Mouse (Mus musculus): ENCODE measurements around the gene Stk16. TPM values are rescaled to one million over a fixed set of nuclear protein-coding genes. Genes with fewer than 3 reads are reported as not detected.

Stk16 gene
- polyA plus RNA-seq, 1 experiment from 2014 or later, result 154 TPM

GRCm38 (mm10) chr1:75208967-75209678 lies 1.5 kb upstream of the Stk16 start:
- Histone ChIP-seq H3K4me1 (ENCODE audit: control insufficient read depth, insufficient read depth, low read length) (peaks cover 41% of the 10 kb centered on the region), H3K27ac (ENCODE audit: low read length) (no peak overlapping the region), H3K9me3 (replicated peaks; ENCODE audit: control insufficient read depth, low read length, poor library complexity, severe bottlenecking) (no peaks in the 10 kb centered on the region), H3K36me3 (ENCODE audit: control insufficient read depth, insufficient read depth, low read length) (peaks cover 4% of the 10 kb centered on the region), H3K27me3 (ENCODE audit: control insufficient read depth, insufficient read depth, low read depth, low read length) (no peaks in the 10 kb centered on the region), H3K9ac (ENCODE audit: low read depth, low read length) (peak overlapping the region; percentile 58), H3K4me2 (ENCODE audit: low read length) (peak overlapping the region; percentile 50), H3K4me3 (ENCODE audit: low read depth, low read length) (peak overlapping the region; percentile 24)
- no peak for ATAC-seq
- 13% methylated on average over 34 of the region's 34 CpGs for WGBS

DNA sequence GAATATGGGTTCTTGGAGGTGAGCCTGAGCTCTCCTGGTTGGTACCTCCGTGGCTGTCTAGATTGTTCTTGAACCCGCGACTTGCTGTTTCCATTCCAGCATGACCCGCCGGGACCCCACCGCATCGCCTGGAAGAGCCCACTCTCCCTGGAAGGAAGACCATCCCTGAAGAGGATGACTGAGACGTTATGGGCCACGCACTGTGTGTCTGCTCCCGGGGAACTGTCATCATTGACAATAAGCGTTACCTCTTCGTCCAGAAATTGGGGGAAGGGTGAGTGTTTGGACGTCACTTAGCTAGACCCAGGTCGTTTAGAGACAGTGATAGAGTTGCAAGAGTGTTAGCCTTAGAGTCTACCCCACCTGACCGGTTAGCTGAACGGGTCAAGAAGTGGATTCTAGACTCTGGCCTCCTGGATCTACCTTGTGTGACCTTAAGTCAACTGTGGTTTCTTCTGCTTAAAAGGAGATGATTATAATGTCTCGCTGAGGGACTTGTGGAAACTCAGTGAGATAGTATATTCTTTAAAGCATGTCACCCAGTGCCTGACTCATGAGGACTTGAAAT lies 587 bp downstream of the Stk16 start:
- Histone ChIP-seq H3K9ac (ENCODE audit: low read depth, low read length) (peak overlapping the region; percentile 85), H3K4me3 (ENCODE audit: low read depth, low read length) (peak overlapping the region; percentile 69), H3K36me3 (ENCODE audit: control insufficient read depth, insufficient read depth, low read length) (peaks cover 9% of the 10 kb centered on the region), H3K9me3 (replicated peaks; ENCODE audit: control insufficient read depth, low read length, poor library complexity, severe bottlenecking) (no peaks in the 10 kb centered on the region), H3K4me2 (ENCODE audit: low read length) (peak overlapping the region; percentile 98), H3K4me1 (ENCODE audit: control insufficient read depth, insufficient read depth, low read length) (peaks cover 41% of the 10 kb centered on the region), H3K27me3 (ENCODE audit: control insufficient read depth, insufficient read depth, low read depth, low read length) (no peaks in the 10 kb centered on the region), H3K27ac (ENCODE audit: low read length) (no peak overlapping the region)
- 12% methylated on average over 17 of the region's 17 CpGs for WGBS
- ATAC-seq, result peak; percentile 36; the same call in 1 of the 2 replicates

DNA sequence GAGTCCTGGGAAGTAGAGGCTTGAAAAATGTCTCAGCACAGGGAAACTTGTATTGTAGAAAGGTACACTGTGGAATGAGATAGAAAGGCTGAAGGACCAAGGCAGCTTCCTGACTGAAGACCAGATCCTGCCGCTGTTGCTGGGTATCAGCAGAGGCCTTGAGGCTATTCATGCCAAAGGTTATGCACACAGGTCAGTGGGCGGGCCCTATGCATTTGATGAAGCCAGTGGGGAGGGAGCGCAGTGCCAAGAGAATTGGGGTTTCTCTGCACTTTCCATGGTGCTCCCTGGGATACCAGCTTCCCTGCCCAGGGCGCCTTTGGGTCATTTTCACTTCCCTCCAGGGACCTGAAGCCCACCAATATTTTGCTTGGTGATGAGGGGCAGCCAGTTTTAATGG lies 1.9 kb downstream of the Stk16 start:
- H3K27me3 ChIP-seq (ENCODE audit: control insufficient read depth, insufficient read depth, low read depth, low read length), result 0 out of 2 replicates have a peak, but pooled peaks cover 6% of the 10 kb centered on the region
- H3K4me3 ChIP-seq (ENCODE audit: low read depth, low read length), result no peak overlapping the region
- WGBS, result 86% methylated on average over 4 of the region's 4 CpGs
- H3K4me1 ChIP-seq (ENCODE audit: control insufficient read depth, insufficient read depth, low read length), result peaks cover 41% of the 10 kb centered on the region
- peaks cover 9% of the 10 kb centered on the region for H3K36me3 ChIP-seq (ENCODE audit: control insufficient read depth, insufficient read depth, low read length)
- no peak overlapping the region for H3K27ac ChIP-seq (ENCODE audit: low read length)
- H3K9ac ChIP-seq (ENCODE audit: low read depth, low read length), result no peak overlapping the region
- H3K9me3 ChIP-seq (replicated peaks; ENCODE audit: control insufficient read depth, low read length, poor library complexity, severe bottlenecking), result no peaks in the 10 kb centered on the region
- no peak for ATAC-seq
- no peak overlapping the region for H3K4me2 ChIP-seq (ENCODE audit: low read length)

DNA sequence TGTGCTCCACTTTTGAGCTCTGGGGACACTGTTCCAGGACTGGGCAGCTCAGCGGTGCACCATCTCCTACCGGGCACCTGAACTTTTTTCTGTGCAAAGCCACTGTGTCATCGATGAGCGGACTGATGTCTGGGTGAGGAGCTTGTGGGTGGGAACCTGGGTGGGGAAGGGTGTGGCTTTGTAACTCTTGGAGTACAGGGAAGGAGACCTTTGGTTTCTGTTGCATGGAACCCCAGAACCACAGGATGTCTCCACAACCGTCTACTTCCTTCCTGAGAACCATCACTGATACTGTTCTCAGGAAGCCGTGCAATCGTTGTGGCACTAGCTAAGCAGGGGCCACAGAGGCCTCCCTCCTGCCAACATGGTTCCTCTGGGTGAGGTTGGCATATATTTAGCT lies 2.5 kb downstream of the Stk16 start:
- no peak overlapping the region for H3K27ac ChIP-seq (ENCODE audit: low read length)
- WGBS, result 94% methylated on average over 7 of the region's 7 CpGs
- no peak for ATAC-seq
- no peaks in the 10 kb centered on the region for H3K9me3 ChIP-seq (replicated peaks; ENCODE audit: control insufficient read depth, low read length, poor library complexity, severe bottlenecking)
- no peak overlapping the region for H3K4me3 ChIP-seq (ENCODE audit: low read depth, low read length)
- H3K27me3 ChIP-seq (ENCODE audit: control insufficient read depth, insufficient read depth, low read depth, low read length), result peaks cover 10% of the 10 kb centered on the region; the same call in 1 of the 2 replicates
- peaks cover 40% of the 10 kb centered on the region for H3K4me1 ChIP-seq (ENCODE audit: control insufficient read depth, insufficient read depth, low read length)
- H3K4me2 ChIP-seq (ENCODE audit: low read length), result no peak overlapping the region
- no peak overlapping the region for H3K9ac ChIP-seq (ENCODE audit: low read depth, low read length)
- H3K36me3 ChIP-seq (ENCODE audit: control insufficient read depth, insufficient read depth, low read length), result peaks cover 9% of the 10 kb centered on the region

GRCm38 (mm10) chr1:75214442-75214841 lies 3.8 kb downstream of the Stk16 start:
- 91% methylated on average over 2 of the region's 2 CpGs for WGBS
- H3K36me3 ChIP-seq (ENCODE audit: control insufficient read depth, insufficient read depth, low read length), result peaks cover 9% of the 10 kb centered on the region
- H3K27me3 ChIP-seq (ENCODE audit: control insufficient read depth, insufficient read depth, low read depth, low read length), result peaks cover 16% of the 10 kb centered on the region; the same call in 1 of the 2 replicates
- peaks cover 35% of the 10 kb centered on the region for H3K4me1 ChIP-seq (ENCODE audit: control insufficient read depth, insufficient read depth, low read length)
- ATAC-seq, result no peak
- no peak overlapping the region for H3K4me3 ChIP-seq (ENCODE audit: low read depth, low read length)
- no peak overlapping the region for H3K27ac ChIP-seq (ENCODE audit: low read length)
- no peak overlapping the region for H3K9ac ChIP-seq (ENCODE audit: low read depth, low read length)
- H3K9me3 ChIP-seq (replicated peaks; ENCODE audit: control insufficient read depth, low read length, poor library complexity, severe bottlenecking), result no peaks in the 10 kb centered on the region
- no peak overlapping the region for H3K4me2 ChIP-seq (ENCODE audit: low read length)

GRCm38 (mm10) chr1:75214886-75215285 lies 4.2 kb downstream of the Stk16 start:
- Histone ChIP-seq H3K36me3 (ENCODE audit: control insufficient read depth, insufficient read depth, low read length) (peaks cover 9% of the 10 kb centered on the region), H3K4me2 (ENCODE audit: low read length) (no peak overlapping the region), H3K4me3 (ENCODE audit: low read depth, low read length) (no peak overlapping the region), H3K9ac (ENCODE audit: low read depth, low read length) (no peak overlapping the region), H3K27me3 (ENCODE audit: control insufficient read depth, insufficient read depth, low read depth, low read length) (peaks cover 18% of the 10 kb centered on the region), H3K4me1 (ENCODE audit: control insufficient read depth, insufficient read depth, low read length) (peaks cover 33% of the 10 kb centered on the region), H3K27ac (ENCODE audit: low read length) (no peak overlapping the region), H3K9me3 (replicated peaks; ENCODE audit: control insufficient read depth, low read length, poor library complexity, severe bottlenecking) (no peaks in the 10 kb centered on the region)
- no peak for ATAC-seq
- 78% methylated on average over 5 of the region's 5 CpGs for WGBS

GRCm38 (mm10) chr1:75215785-75216184 lies 5.1 kb downstream of the Stk16 start:
- peaks cover 27% of the 10 kb centered on the region for H3K27me3 ChIP-seq (ENCODE audit: control insufficient read depth, insufficient read depth, low read depth, low read length)

DNA sequence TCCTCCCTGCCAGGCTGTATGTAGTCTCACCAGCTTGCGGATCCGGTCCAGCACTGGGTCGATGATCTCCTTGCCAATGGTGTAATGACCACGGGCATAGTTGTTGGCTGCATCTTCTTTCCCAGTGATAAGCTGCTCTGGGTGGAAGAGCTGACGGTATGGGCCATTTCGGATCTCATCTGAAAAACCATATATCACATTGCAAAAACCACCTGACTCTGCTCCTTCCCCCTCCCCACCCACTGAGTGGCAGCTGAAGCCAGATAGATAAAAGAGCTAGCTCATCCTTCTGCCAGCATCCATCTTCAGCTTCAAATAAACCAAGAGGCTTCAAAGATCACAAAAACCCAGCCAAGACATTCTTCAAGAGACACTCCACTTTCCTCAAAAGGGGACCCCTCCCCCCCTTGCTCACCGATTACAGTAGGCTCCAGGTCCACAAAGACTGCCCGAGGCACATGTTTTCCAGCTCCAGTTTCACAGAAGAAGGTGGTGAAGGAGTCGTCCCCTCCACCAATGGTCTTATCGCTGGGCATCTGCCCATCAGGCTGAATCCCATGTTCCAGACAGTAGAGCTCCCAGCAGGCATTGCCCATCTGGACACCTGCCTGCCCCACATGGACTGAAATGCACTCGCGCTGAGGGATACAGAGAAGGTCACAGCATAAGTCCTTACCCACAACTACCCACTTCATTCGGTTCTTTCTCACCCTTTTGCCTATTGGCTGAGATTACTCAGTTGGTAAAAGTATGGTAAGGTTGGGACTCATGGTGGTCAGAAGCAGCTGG lies 6.4 kb downstream of the Stk16 start:
- Histone ChIP-seq H3K4me2 (ENCODE audit: low read length) (no peak overlapping the region), H3K4me3 (ENCODE audit: low read depth, low read length) (no peak overlapping the region), H3K9ac (ENCODE audit: low read depth, low read length) (no peak overlapping the region), H3K27ac (ENCODE audit: low read length) (no peak overlapping the region), H3K36me3 (ENCODE audit: control insufficient read depth, insufficient read depth, low read length) (peaks cover 9% of the 10 kb centered on the region), H3K27me3 (ENCODE audit: control insufficient read depth, insufficient read depth, low read depth, low read length) (peaks cover 36% of the 10 kb centered on the region), H3K4me1 (ENCODE audit: control insufficient read depth, insufficient read depth, low read length) (peaks cover 22% of the 10 kb centered on the region), H3K9me3 (replicated peaks; ENCODE audit: control insufficient read depth, low read length, poor library complexity, severe bottlenecking) (no peaks in the 10 kb centered on the region)
- 83% methylated on average over 13 of the region's 13 CpGs for WGBS
- no peak for ATAC-seq

More at GRCm38 (mm10) chr1:75215785-75216184, 5.1 kb downstream of the Stk16 start:
- Histone ChIP-seq H3K4me1 (ENCODE audit: control insufficient read depth, insufficient read depth, low read length) (peaks cover 31% of the 10 kb centered on the region), H3K4me2 (ENCODE audit: low read length) (no peak overlapping the region), H3K36me3 (ENCODE audit: control insufficient read depth, insufficient read depth, low read length) (peaks cover 9% of the 10 kb centered on the region), H3K27ac (ENCODE audit: low read length) (no peak overlapping the region), H3K9ac (ENCODE audit: low read depth, low read length) (no peak overlapping the region), H3K4me3 (ENCODE audit: low read depth, low read length) (no peak overlapping the region), H3K9me3 (replicated peaks; ENCODE audit: control insufficient read depth, low read length, poor library complexity, severe bottlenecking) (no peaks in the 10 kb centered on the region)
- WGBS, result 94% methylated on average over 9 of the region's 9 CpGs
- ATAC-seq, result no peak

- no peak for ATAC-seq
- peaks cover 14% of the 10 kb centered on the region for H3K4me1 ChIP-seq (ENCODE audit: control insufficient read depth, insufficient read depth, low read length)
- H3K27me3 ChIP-seq (ENCODE audit: control insufficient read depth, insufficient read depth, low read depth, low read length), result peaks cover 40% of the 10 kb centered on the region
- H3K36me3 ChIP-seq (ENCODE audit: control insufficient read depth, insufficient read depth, low read length), result peaks cover 9% of the 10 kb centered on the region
- no peaks in the 10 kb centered on the region for H3K9me3 ChIP-seq (replicated peaks; ENCODE audit: control insufficient read depth, low read length, poor library complexity, severe bottlenecking)
- H3K9ac ChIP-seq (ENCODE audit: low read depth, low read length), result no peak overlapping the region
- peak overlapping the region; percentile 95; the same call in 1 of the 2 replicates for H3K4me2 ChIP-seq (ENCODE audit: low read length)
- 9% methylated on average over 6 of the region's 6 CpGs for WGBS
- no peak overlapping the region; the same call in 1 of the 2 replicates for H3K4me3 ChIP-seq (ENCODE audit: low read depth, low read length)
- H3K27ac ChIP-seq (ENCODE audit: low read length), result no peak overlapping the region
These were observed 7.2 kb downstream of the Stk16 start for GRCm38 (mm10) chr1:75217893-75218226.
